Mouse (Mus musculus) CH12.LX (cell line): ENCODE data around the gene AW549877. TPM values are rescaled to one million over a fixed set of nuclear protein-coding genes. Genes with fewer than 3 reads are reported as not detected.

Experiments
- DNase-seq: peaks from one replicate; pipeline ENCODE4 v3.0.0-alpha.2; 2013; ENCODE audit errors: extremely low read depth
- H3K27ac ChIP-seq: 2 replicates; pipeline ENCODE4 v1.5.1; 2012; ENCODE audit warnings: low read depth, mild to moderate bottlenecking, control low read depth, moderate library complexity; ENCODE audit not compliant: insufficient read depth
- H3K27me3 ChIP-seq: replicated peaks from 2 replicates; pipeline ENCODE3; 2012; ENCODE audit warnings: inconsistent platforms
- H3K36me3 ChIP-seq, 2 experiments: replicated peaks in 1 of 2; 2 replicates each; pipeline versions ENCODE3 to v1.6.1; 2012; ENCODE audit warnings: inconsistent platforms in 1 of 2, low read length in 1 of 2, mild to moderate bottlenecking in 1 of 2, mixed read lengths in 1 of 2, moderate library complexity in 1 of 2; ENCODE audit not compliant: control insufficient read depth in 1 of 2, insufficient read depth in 1 of 2
- H3K4me1 ChIP-seq, 2 experiments: 2 replicates each; pipeline ENCODE4 v1.6.1; 2012; ENCODE audit warnings: inconsistent platforms in 1 of 2, moderate library complexity in 1 of 2; ENCODE audit not compliant: insufficient read depth in 2 of 2, control insufficient read depth in 1 of 2
- H3K4me2 ChIP-seq: 2 replicates; pipeline ENCODE4 v1.6.1; 2012; ENCODE audit warnings: low read depth, mild to moderate bottlenecking, control low read depth; ENCODE audit not compliant: poor library complexity, insufficient read depth, severe bottlenecking
- H3K4me3 ChIP-seq, 3 experiments: fragments of 150-350 bp in 1 of 3; sonication (generic) in 1 of 3; replicated peaks in 1 of 3; 2 replicates each; pipeline versions ENCODE3 to v1.5.1; 2011 to 2012; ENCODE audit warnings: low read depth in 2 of 3, low read length in 2 of 3, mild to moderate bottlenecking in 2 of 3, moderate library complexity in 2 of 3, control low read depth in 1 of 3, improper control_type of control experiment in 1 of 3, inconsistent platforms in 1 of 3, mixed read lengths in 1 of 3; ENCODE audit not compliant: poor library complexity in 1 of 3
- H3K79me2 ChIP-seq: replicated peaks from 2 replicates; pipeline ENCODE4 v1.6.1; 2012; ENCODE audit warnings: mild to moderate bottlenecking, moderate library complexity; ENCODE audit not compliant: control insufficient read depth, poor library complexity, insufficient read depth, severe bottlenecking; ENCODE audit errors: extremely low read depth
- H3K9ac ChIP-seq: 2 replicates; pipeline ENCODE4 v1.6.1; 2012; ENCODE audit warnings: low read depth, mild to moderate bottlenecking, control low read depth, moderate library complexity; ENCODE audit not compliant: insufficient read depth
- H3K9me3 ChIP-seq: replicated peaks from 2 replicates; pipeline ENCODE3; 2012; ENCODE audit warnings: low read length, inconsistent platforms, mixed read lengths
- BHLHE40 ChIP-seq: IDR thresholded peaks from 2 replicates; pipeline ENCODE4 v1.6.1; 2011; ENCODE audit warnings: mild to moderate bottlenecking, low read depth, low read length, improper control_type of control experiment
- CTCF ChIP-seq, 2 experiments: IDR thresholded peaks in 1 of 2; conservative IDR thresholded peaks in 1 of 2; 2 replicates each; pipeline ENCODE4 v1.5.1; 2011 to 2012; ENCODE audit warnings: low read depth in 2 of 2, low read length in 2 of 2, improper control_type of control experiment in 1 of 2, inconsistent platforms in 1 of 2, mild to moderate bottlenecking in 1 of 2, moderate library complexity in 1 of 2
- EP300 ChIP-seq: IDR thresholded peaks from 2 replicates; pipeline ENCODE4 v1.6.1; 2011; ENCODE audit warnings: low read length, improper control_type of control experiment
- ETS1 ChIP-seq: conservative IDR thresholded peaks from 2 replicates; pipeline ENCODE4 v1.6.1; 2012; ENCODE audit warnings: low read depth, mild to moderate bottlenecking, inconsistent platforms, low read length, improper control_type of control experiment, moderate library complexity
- GABPA ChIP-seq: IDR thresholded peaks from 2 replicates; pipeline ENCODE4 v1.6.1; 2012; ENCODE audit warnings: low read depth, low read length, improper control_type of control experiment, inconsistent platforms; ENCODE audit not compliant: insufficient replicate concordance
- IRF4 ChIP-seq: IDR thresholded peaks from 2 replicates; pipeline ENCODE4 v1.6.1; 2014; ENCODE audit warnings: low read depth, mild to moderate bottlenecking, inconsistent platforms, low read length, improper control_type of control experiment
- JUND ChIP-seq: conservative IDR thresholded peaks from 2 replicates; pipeline ENCODE4 v1.6.1; 2011; ENCODE audit warnings: low read depth, low read length, improper control_type of control experiment
- KAT2A ChIP-seq: IDR thresholded peaks from 2 replicates; pipeline ENCODE4 v1.6.1; 2012; ENCODE audit warnings: low read length, improper control_type of control experiment, inconsistent platforms; ENCODE audit not compliant: insufficient replicate concordance
- MAX ChIP-seq: IDR thresholded peaks from 2 replicates; pipeline ENCODE4 v1.6.1; 2011; ENCODE audit warnings: low read length, improper control_type of control experiment
- MXI1 ChIP-seq: IDR thresholded peaks from 2 replicates; pipeline ENCODE4 v1.6.1; 2011; ENCODE audit warnings: mild to moderate bottlenecking, low read depth, low read length, improper control_type of control experiment
- NELFE ChIP-seq: IDR thresholded peaks from 2 replicates; pipeline ENCODE4 v1.6.1; 2011; ENCODE audit warnings: low read depth, low read length, improper control_type of control experiment
- SMC3 ChIP-seq: IDR thresholded peaks from 2 replicates; pipeline ENCODE4 v1.6.1; 2011; ENCODE audit warnings: low read depth, low read length, improper control_type of control experiment
- UBTF ChIP-seq: IDR thresholded peaks from 2 replicates; pipeline ENCODE4 v1.6.1; 2012; ENCODE audit warnings: low read depth, mild to moderate bottlenecking, inconsistent platforms, low read length, improper control_type of control experiment, moderate library complexity
- USF1 ChIP-seq: IDR thresholded peaks from 2 replicates; pipeline ENCODE4 v1.6.1; 2014; ENCODE audit warnings: low read depth, mild to moderate bottlenecking, inconsistent platforms, low read length, improper control_type of control experiment
- USF2 ChIP-seq: conservative IDR thresholded peaks from 2 replicates; pipeline ENCODE4 v1.6.1; 2011; ENCODE audit warnings: low read depth, low read length, improper control_type of control experiment
- ZC3H11A ChIP-seq: IDR thresholded peaks from 2 replicates; pipeline ENCODE4 v1.6.1; 2012; ENCODE audit warnings: low read depth, mild to moderate bottlenecking, inconsistent platforms, low read length, improper control_type of control experiment
- ZKSCAN1 ChIP-seq: IDR thresholded peaks from 2 replicates; pipeline ENCODE4 v1.6.1; 2012; ENCODE audit warnings: low read depth, inconsistent platforms, low read length, improper control_type of control experiment, borderline replicate concordance
- dilution Hi-C: fragments of 300-500 bp; cut with MboI; formaldehyde crosslinking; loops from 2 replicates; pipeline ENCODE4 v1.14.3; 2020; ENCODE audit warnings: low sequenced_read_pairs; ENCODE audit not compliant: extremely low pct_unique_long_range_greater_than_20kb, extremely low pct_ligation_motif_present
- in situ Hi-C: fragments of 300-500 bp; cut with MboI; formaldehyde crosslinking; loops from 3 replicates; pipeline ENCODE4 v1.14.3; 2019; ENCODE audit warnings: low sequenced_read_pairs, low pct_ligation_motif_present, low pct_unique_long_range_greater_than_20kb, mixed read lengths
- polyA plus RNA-seq: library from polyadenylated mRNA; unstranded; fragments of >175 nt; gene quantifications from 2 replicates; pipeline ENCODE4 v1.2.1, GENCODE M21; 2012; ENCODE audit warnings: low read depth; ENCODE audit not compliant: insufficient read length
- total RNA-seq, 2 experiments: library from RNA; depleted of rRNA; stranded (reverse); fragments of 300-350 nt in 1 of 2; fragments of >200 nt in 1 of 2; gene quantifications; 2 replicates each; pipeline ENCODE4 v1.2.3; 2012 to 2014

Gene AW549877
- total and polyA plus RNA-seq, 3 experiments, result 6.0 to 13.2 (median 11.6) TPM

DNA sequence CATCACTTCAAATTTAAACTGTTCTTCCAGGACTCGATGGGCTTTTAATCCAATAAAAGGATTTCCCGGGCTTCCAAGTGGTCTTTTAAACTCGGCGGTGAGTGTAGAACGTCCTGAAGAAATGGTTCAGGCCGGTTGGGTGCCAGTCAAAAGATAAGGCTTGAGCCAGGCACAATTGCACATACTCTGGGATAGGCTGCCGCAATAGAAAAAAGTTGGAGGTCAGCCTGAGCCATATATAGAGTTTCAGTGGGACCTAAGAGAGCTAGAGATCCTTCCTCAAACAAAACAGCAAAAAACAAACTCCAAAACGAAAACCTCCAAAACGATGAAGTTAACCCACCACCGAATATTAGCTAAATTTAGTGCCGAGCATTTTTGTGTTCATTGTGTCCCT lies 30.0 kb upstream of the AW549877 start:
- Histone ChIP-seq H3K36me3 (peaks cover 0 to 1% of the 10 kb centered on the region in 2 experiments), H3K9ac (peak overlapping the region; percentile 53; the same call in 1 of the 2 replicates), H3K27me3 (no peaks in the 10 kb centered on the region), H3K4me2 (no peak overlapping the region), H3K4me3 (peak overlapping the region in 1 of 3 experiments; percentile 78), H3K27ac (no peak overlapping the region), H3K79me2 (peaks cover 3% of the 10 kb centered on the region; the same call in 1 of the 2 replicates), H3K4me1 (peaks cover 8 to 29% of the 10 kb centered on the region in 2 experiments; a peak in 3 of 4 replicates), H3K9me3 (no peaks in the 10 kb centered on the region)
- no peak for TF ChIP-seq NELFE
- no peak for TF ChIP-seq ZKSCAN1
- no peak for TF ChIP-seq USF2
- TF ChIP-seq CTCF (conservative IDR thresholded peaks at IDR 0.05 in 1 of 2, IDR thresholded peaks at IDR 0.05 in 1 of 2; ENCODE audit: low read depth in 2 of 2, low read length in 2 of 2), result no peak
- no peak for TF ChIP-seq ZC3H11A
- TF ChIP-seq EP300, result no peak
- no peak for TF ChIP-seq USF1
- no peak for TF ChIP-seq SMC3
- no peak for DNase-seq
- dilution Hi-C loops (no loop called here), in situ Hi-C loops (loop anchor here (25.0 kb wide), 1 partner anchor 1087 kb away; the partner anchor contains the start of genes Card6 and Rpl37)

DNA sequence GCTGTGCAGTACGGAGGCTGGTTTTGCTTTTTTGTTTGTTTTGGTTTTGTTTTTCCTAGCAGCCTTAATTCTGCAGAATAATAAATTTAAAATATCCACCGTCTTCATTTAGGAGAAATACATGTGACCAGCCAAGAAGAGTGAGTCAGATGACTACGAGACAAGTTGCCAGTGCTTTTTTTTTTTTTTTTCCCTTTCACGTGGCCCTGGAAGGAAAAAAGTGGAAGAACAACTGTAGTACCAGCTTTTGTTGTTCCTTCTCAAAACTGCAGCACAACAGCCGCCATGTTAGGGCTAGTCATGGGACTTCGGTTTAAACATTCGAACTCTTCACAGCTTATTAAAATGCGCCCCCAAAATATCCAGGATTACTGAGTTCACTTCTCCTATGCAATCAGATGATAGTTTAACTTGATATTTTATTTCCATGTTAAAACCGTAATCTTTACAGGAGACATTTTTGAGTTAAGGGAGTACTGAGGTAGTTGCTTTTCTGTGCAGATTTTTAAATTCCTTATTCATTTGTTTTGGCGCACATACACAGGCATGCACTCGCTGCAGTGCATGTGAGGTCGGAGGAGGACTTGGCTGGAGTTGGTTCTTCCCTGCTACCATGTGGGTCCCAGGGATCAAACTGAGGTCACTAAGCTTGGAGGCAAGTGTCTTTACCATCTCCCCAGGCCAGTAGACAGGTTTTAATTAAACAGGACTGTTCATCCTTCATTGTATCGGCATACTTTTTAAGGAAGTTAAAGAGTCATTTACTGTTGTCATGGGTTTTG lies 29.4 kb upstream of the AW549877 start:
- H3K27me3 ChIP-seq, result no peaks in the 10 kb centered on the region
- dilution Hi-C loops, result no loop called here
- DNase-seq, result no peak
- no peak overlapping the region for H3K9ac ChIP-seq
- H3K27ac ChIP-seq, result no peak overlapping the region
- H3K4me1 ChIP-seq, result peaks cover 8 to 34% of the 10 kb centered on the region in 2 experiments; a peak in 3 of 4 replicates
- peaks cover 0 to 1% of the 10 kb centered on the region in 2 experiments for H3K36me3 ChIP-seq
- H3K4me2 ChIP-seq, result no peak overlapping the region
- H3K9me3 ChIP-seq, result no peaks in the 10 kb centered on the region
- in situ Hi-C loops, result loop anchor here (25.0 kb wide), 1 partner anchor 1087 kb away; the partner anchor contains the start of genes Card6 and Rpl37
- no peak overlapping the region for H3K4me3 ChIP-seq
- H3K79me2 ChIP-seq, result peaks cover 3% of the 10 kb centered on the region; the same call in 1 of the 2 replicates
- no peak for TF ChIP-seq IRF4
- no peak for TF ChIP-seq ZC3H11A
- no peak for TF ChIP-seq UBTF
- no peak for TF ChIP-seq JUND
- no peak for TF ChIP-seq MXI1

DNA sequence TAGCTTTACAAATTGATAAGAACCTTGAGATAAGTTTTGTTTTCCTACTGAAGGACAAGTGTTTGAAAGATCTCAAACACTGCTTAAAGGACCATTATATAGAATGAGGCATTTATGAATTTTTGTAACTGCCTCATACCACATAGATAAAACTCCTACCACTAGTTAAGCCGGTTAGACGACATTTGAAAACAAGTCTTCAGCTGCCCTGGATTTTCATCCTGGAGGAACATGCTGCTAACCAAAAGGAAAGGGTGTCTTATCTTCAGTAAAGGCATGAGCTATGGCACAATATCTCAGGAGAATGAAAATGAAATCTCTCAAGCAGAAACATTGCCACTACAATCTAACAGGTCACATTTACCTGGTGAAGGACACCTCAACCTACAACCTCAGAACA lies 28.2 kb upstream of the AW549877 start:
- H3K36me3 ChIP-seq, result no peaks in the 10 kb centered on the region
- DNase-seq, result no peak
- in situ Hi-C loops (no loop called here), dilution Hi-C loops (no loop called here)
- no peaks in the 10 kb centered on the region for H3K9me3 ChIP-seq
- H3K4me1 ChIP-seq, result peaks cover 8 to 31% of the 10 kb centered on the region in 2 experiments; a peak in 3 of 4 replicates
- no peak overlapping the region for H3K4me2 ChIP-seq
- no peak overlapping the region for H3K9ac ChIP-seq
- peaks cover under 1% of the 10 kb centered on the region; the same call in 1 of the 2 replicates for H3K79me2 ChIP-seq
- H3K27ac ChIP-seq, result no peak overlapping the region
- no peaks in the 10 kb centered on the region for H3K27me3 ChIP-seq
- H3K4me3 ChIP-seq, result no peak overlapping the region
- TF ChIP-seq KAT2A (no peak), BHLHE40 (no peak), ETS1 (no peak), GABPA (no peak), USF1 (no peak), MAX (no peak)
- TF ChIP-seq, all 38 proteins: peak for 0
